Mouse (Mus musculus) C2C12 (cell line): ENCODE data around the gene Calcrl. TPM values are rescaled to one million over a fixed set of nuclear protein-coding genes. Genes with fewer than 3 reads are reported as not detected.
A peak's percentile ranks its signal among the peaks of the same experiment; 100 is the strongest.

Experiments used
- H3K27me3 ChIP-seq: one replicate; pipeline ENCODE4 v1.6.1; 2011; ENCODE audit not compliant: control insufficient read depth, insufficient read depth, insufficient read length
- H3K36me3 ChIP-seq: one replicate; pipeline ENCODE4 v1.6.1; 2011; ENCODE audit not compliant: control insufficient read depth, insufficient read depth
- H3K4me3 ChIP-seq: one replicate; pipeline ENCODE4 v1.5.1; 2011; ENCODE audit warnings: mild to moderate bottlenecking, control low read depth; ENCODE audit not compliant: poor library complexity, insufficient read depth, severe bottlenecking
- H3K79me2 ChIP-seq: one replicate; pipeline ENCODE4 v1.6.1; 2011; ENCODE audit not compliant: control insufficient read depth, insufficient read depth
- H3K79me3 ChIP-seq: one replicate; pipeline ENCODE4 v1.6.1; 2011; ENCODE audit warnings: low read depth, control low read depth
- H3ac ChIP-seq: one replicate; pipeline ENCODE3; 2011; ENCODE audit warnings: low read depth; ENCODE audit not compliant: control insufficient read depth, insufficient read length
- CEBPB ChIP-seq: IDR thresholded peaks from one replicate; pipeline ENCODE4 v1.6.1; 2011; ENCODE audit warnings: low read depth, mild to moderate bottlenecking, control low read depth, moderate library complexity
- CTCF ChIP-seq: IDR thresholded peaks from one replicate; pipeline ENCODE4 v1.5.1; 2011; ENCODE audit not compliant: control insufficient read depth, insufficient read depth, insufficient read length
- FOSL1 ChIP-seq: IDR thresholded peaks from one replicate; pipeline ENCODE4 v1.8.0; 2011; ENCODE audit warnings: mild to moderate bottlenecking, low read length; ENCODE audit not compliant: poor library complexity, insufficient read depth, severe bottlenecking
- MAX ChIP-seq: IDR thresholded peaks from one replicate; pipeline ENCODE4 v1.6.1; 2011; ENCODE audit warnings: mild to moderate bottlenecking, control low read depth
- MYOD1 ChIP-seq: IDR thresholded peaks from one replicate; pipeline ENCODE4 v1.6.1; 2011; ENCODE audit warnings: low read depth; ENCODE audit not compliant: control insufficient read depth, insufficient read length
- MYOG ChIP-seq: IDR thresholded peaks from one replicate; pipeline ENCODE4 v1.6.1; 2011; ENCODE audit not compliant: control insufficient read depth, insufficient read length; ENCODE audit errors: extremely low read depth
- USF1 ChIP-seq: IDR thresholded peaks from one replicate; pipeline ENCODE4 v1.6.1; 2011; ENCODE audit warnings: low read depth, mild to moderate bottlenecking, control low read depth, moderate library complexity
- polyA plus RNA-seq: library from polyadenylated mRNA; unstranded; fragments of >200 nt; fragmentation: generic; extraction: Trizol; gene quantifications from one replicate; pipeline ENCODE4 v1.2.1, GENCODE M21; 2012; ENCODE audit warnings: missing spikeins

The Calcrl gene
- polyA plus RNA-seq, 1 experiment = 3.8 TPM

DNA sequence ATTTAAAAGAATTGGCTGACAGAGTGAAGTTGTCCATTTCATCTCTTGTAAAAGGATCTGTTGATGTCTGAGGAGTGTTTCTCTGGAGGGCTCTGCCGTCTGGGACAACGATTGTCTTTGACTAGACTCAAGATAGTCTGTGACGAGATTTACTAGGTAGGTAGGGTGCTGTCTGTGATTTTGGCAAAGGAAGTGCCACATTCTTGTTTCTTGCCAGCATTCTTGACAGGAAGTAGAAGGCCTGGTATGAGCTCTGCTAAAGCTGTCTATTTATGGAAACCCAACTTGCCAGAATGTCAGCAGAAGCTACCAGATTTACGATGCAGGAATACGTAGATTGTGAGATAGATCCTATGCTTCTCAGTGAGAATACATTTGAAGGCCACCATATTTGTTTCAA lies 16.7 kb upstream of the Calcrl start:
- Histone ChIP-seq H3K79me3 (no peaks in the 10 kb centered on the region), H3K79me2 (no peaks in the 10 kb centered on the region), H3K27me3 (no peaks in the 10 kb centered on the region), H3K36me3 (peaks cover 12% of the 10 kb centered on the region), H3ac (no peak overlapping the region), H3K4me3 (no peak overlapping the region)
- TF ChIP-seq FOSL1 = no peak

DNA sequence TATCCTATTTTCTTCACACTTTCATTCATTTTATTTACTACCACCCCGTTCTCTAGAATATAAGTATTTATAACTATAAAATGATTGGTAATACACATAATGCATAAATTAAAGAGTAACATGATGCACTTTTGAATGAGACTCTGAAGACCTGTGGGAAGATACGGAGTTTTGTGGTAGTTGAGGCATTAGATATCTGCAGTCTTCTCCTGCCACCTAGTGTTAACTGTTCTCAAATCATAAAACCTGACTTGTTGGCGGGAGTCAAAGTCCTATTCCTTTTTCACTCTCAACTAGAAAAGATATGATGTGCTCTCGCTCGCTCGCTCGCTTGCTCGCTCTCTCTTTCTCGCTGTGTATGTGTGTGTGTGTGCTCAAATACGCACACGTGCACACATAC lies 4.5 kb upstream of the Calcrl start:
- no peaks in the 10 kb centered on the region for H3K36me3 ChIP-seq
- H3K79me3 ChIP-seq = no peaks in the 10 kb centered on the region
- no peaks in the 10 kb centered on the region for H3K79me2 ChIP-seq
- no peak overlapping the region for H3ac ChIP-seq
- no peak overlapping the region for H3K4me3 ChIP-seq
- TF ChIP-seq CEBPB = no peak
- no peak for TF ChIP-seq MYOG
- no peak for TF ChIP-seq USF1
- TF ChIP-seq MYOD1 = no peak
- no peak for TF ChIP-seq CTCF
- no peak for TF ChIP-seq FOSL1
- no peak for TF ChIP-seq MAX
- H3K27me3 ChIP-seq = no peaks in the 10 kb centered on the region

DNA sequence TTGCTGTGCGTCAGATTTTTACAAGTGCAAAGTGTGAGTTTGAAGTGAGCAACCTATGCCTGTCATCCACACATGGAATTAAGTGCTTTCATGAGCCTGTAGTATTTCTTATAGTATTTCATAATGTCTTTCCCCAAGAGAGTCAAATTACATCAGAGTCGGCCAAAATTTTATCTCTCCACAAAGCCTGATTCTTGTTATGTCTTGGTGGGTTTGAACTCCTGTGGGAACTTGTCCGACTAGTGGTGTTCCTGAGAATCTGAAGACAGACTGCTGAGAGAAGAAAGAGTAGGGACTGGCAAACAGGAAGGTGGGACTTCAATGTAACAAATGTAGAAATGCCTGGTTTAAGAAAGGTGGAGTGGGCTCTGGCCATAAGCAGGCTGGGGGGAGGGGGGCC lies 3.6 kb upstream of the Calcrl start:
- Histone ChIP-seq H3K27me3 (no peaks in the 10 kb centered on the region), H3K79me3 (no peaks in the 10 kb centered on the region), H3K36me3 (no peaks in the 10 kb centered on the region), H3K79me2 (peaks cover 3% of the 10 kb centered on the region), H3K4me3 (no peak overlapping the region), H3ac (no peak overlapping the region)
- TF ChIP-seq CEBPB = peak; percentile 12
- no peak for TF ChIP-seq MAX

DNA sequence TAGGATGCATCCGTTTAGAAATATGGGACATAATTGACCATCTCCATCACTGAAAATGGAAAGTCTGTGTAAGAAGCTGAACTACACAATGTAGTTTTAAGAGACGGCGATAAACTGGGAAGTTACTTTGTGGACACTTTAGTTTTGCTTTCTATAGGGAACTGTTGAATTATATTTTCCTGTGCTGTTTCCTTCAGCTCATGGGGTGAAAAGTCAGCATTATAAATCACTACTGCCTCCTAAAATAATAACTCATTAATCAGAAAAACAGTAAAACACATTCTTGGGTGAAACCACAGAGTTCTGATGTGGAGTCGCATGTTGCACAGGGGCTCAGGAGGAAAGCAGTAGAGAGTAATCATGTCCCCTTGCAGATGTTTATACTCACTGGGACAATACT lies 1.3 kb upstream of the Calcrl start:
- no peak overlapping the region for H3K4me3 ChIP-seq
- H3K36me3 ChIP-seq = no peaks in the 10 kb centered on the region
- H3ac ChIP-seq = no peak overlapping the region
- H3K79me3 ChIP-seq = no peaks in the 10 kb centered on the region
- TF ChIP-seq CTCF = no peak
- no peak for TF ChIP-seq CEBPB
- no peak for TF ChIP-seq MYOD1
- no peak for TF ChIP-seq MAX
- TF ChIP-seq USF1 = no peak
- no peak for TF ChIP-seq MYOG
- no peaks in the 10 kb centered on the region for H3K27me3 ChIP-seq
- H3K79me2 ChIP-seq = peaks cover 5% of the 10 kb centered on the region

DNA sequence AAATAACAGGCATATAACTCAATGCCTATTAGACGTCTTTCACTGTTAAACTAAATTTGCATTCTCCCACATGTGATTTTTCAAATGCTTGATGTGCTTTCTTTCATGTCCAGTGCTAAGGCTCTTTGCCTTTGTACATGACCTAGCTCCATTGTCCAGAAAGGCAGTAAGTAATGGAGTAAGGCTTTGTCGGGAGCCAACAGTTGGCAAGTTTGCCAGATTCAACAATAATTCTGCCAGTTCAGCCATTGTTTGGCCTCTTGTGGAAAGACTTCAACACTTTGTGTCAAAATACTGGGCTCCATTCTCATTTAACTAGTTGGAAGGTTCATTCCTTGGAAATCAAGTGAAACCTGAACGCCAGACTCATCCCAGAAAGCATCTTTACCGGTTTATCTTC lies 8.7 kb downstream of the Calcrl start:
- H3K36me3 ChIP-seq = no peaks in the 10 kb centered on the region
- TF ChIP-seq FOSL1 = no peak
- TF ChIP-seq USF1 = no peak
- TF ChIP-seq MAX = no peak
- TF ChIP-seq CEBPB = no peak
- TF ChIP-seq MYOD1 = no peak
- no peak for TF ChIP-seq MYOG
- TF ChIP-seq CTCF = no peak
- no peak overlapping the region for H3ac ChIP-seq
- H3K27me3 ChIP-seq = no peaks in the 10 kb centered on the region
- H3K4me3 ChIP-seq = no peak overlapping the region
- no peaks in the 10 kb centered on the region for H3K79me3 ChIP-seq
- H3K79me2 ChIP-seq = no peaks in the 10 kb centered on the region

DNA sequence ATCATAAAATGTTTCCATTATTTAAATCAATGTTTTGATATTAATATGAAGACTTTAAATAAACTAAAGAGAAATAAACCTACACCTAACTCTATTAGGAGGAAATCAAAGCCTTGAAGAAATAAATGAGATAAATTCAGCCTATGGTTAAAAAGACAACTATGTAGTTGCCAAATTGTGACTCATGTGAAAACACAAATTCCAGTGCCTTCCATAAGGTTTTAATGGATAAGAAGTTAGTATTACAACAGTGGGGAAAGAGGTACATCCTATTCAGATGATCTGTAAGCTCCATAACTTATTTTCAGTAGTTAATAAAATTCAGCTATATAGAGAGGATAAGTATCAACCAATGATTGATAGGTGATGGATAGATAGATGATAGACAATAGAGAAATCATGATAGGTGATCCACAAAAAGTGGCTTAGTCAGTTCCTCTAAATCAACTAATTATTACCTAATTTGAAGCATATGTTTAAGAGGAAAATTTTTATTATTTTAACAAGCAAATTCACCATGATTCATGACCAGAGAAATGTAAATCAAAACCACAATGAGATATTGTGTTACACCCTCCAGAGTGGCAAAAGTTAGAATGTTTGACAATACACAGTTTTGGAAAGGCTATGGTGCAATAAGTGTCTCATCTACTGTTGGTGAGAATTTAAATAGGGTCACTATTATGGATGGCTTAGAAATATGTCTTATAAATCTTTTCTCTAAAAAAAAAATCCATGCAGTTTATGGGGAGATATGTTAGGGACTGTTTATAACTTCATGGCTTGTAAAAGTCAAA lies 15.2 kb downstream of the Calcrl start:
- H3K36me3 ChIP-seq = no peaks in the 10 kb centered on the region
- H3ac ChIP-seq = no peak overlapping the region
- H3K4me3 ChIP-seq = no peak overlapping the region
- no peaks in the 10 kb centered on the region for H3K79me2 ChIP-seq
- TF ChIP-seq CEBPB = peak; percentile 96
- TF ChIP-seq MAX = no peak
- TF ChIP-seq FOSL1 = peak; percentile 50
- no peak for TF ChIP-seq CTCF
- no peak for TF ChIP-seq USF1
- no peak for TF ChIP-seq MYOD1
- no peak for TF ChIP-seq MYOG
- H3K79me3 ChIP-seq = no peaks in the 10 kb centered on the region
- H3K27me3 ChIP-seq = no peaks in the 10 kb centered on the region
